Mouse (Mus musculus): ENCODE data around the gene Lce3d. TPM values are rescaled to one million over a fixed set of nuclear protein-coding genes. Genes with fewer than 3 reads are reported as not detected.

Lce3d gene
- polyA plus RNA-seq (2015; fragmentation: Nextera tagmentation; extraction: Ambion mirVana), result 2.3 and 5.7 TPM in 2 replicates

- no peak for ATAC-seq (ENCODE audit: insufficient number of reproducible peaks, low FRiP score, low TSS enrichment, low read depth)
- WGBS, result 91% methylated on average over 1 of the region's 1 CpGs
- Histone ChIP-seq H3K9ac (no peak within 1 kb of the TSS), H3K27me3 (no peaks in the 10 kb centered on the region), H3K36me3 (no peaks in the 10 kb centered on the region), H3K9me3 (replicated peaks) (no peaks in the 10 kb centered on the region), H3K4me2 (replicated peaks) (no peak within 1 kb of the TSS), H3K27ac (replicated peaks) (no peak within 1 kb of the TSS), H3K4me3 (replicated peaks) (no peak within 1 kb of the TSS), H3K4me1 (no peaks in the 10 kb centered on the region)
Measured at GRCm38 (mm10) chr3:92957090-92957489, at the start of gene Lce3d. Gene Lce3d, plus strand, starts transcription at chr3:92957390.

DNA sequence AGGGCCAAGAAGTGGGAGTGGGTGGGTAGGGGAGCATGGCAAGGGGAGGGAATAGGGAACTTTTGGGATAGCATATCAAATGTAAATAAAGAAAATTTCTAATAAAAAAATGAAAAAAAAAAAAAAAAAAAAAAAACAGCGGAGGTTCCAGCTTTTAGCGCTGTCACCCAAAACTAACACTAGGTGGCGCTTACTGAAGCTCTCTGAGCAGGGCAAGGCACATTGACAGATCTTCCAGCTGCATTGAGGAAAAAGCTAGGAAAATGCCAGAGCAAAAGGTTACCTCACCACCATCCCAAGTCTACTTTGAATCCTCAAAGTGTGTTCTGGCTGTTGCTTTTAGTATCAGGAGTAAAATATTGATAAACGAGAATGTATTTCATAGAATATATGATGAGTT, 49.6 kb upstream of the Lce3d start:
- no peaks in the 10 kb centered on the region for H3K9me3 ChIP-seq (replicated peaks)
- 20% methylated on average over 4 of the region's 4 CpGs for WGBS
- H3K4me2 ChIP-seq (replicated peaks), result no peak overlapping the region
- ATAC-seq (ENCODE audit: insufficient number of reproducible peaks, low FRiP score, low TSS enrichment, low read depth), result no peak
- no peak overlapping the region for H3K4me3 ChIP-seq (replicated peaks)
- H3K9ac ChIP-seq, result no peak overlapping the region
- H3K27ac ChIP-seq (replicated peaks), result no peak overlapping the region
- H3K27me3 ChIP-seq, result no peaks in the 10 kb centered on the region
- H3K36me3 ChIP-seq, result no peaks in the 10 kb centered on the region
- no peaks in the 10 kb centered on the region for H3K4me1 ChIP-seq

DNA sequence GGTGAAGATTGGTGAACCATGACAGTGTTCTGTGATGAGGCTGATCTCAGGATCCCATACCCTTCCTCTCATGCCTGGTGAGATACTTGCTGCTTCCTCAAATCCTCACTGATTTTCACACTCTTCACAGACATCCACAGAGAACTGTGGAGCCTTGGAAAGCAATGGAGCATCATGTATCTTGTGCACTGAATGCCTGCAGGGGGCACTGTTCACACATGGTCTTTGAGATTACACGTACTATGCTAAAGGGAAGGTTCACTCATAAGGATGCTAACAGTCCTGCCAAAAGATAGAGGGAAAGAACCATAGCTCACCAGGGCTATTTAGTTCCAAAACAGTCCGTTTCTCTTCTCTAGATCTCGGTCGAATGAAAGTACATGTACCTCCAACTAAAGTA, 36.8 kb upstream of the Lce3d start:
- Histone ChIP-seq H3K27me3 (no peaks in the 10 kb centered on the region), H3K9ac (no peak overlapping the region), H3K4me2 (replicated peaks) (no peak overlapping the region), H3K27ac (replicated peaks) (no peak overlapping the region), H3K4me1 (no peaks in the 10 kb centered on the region), H3K36me3 (no peaks in the 10 kb centered on the region), H3K9me3 (replicated peaks) (no peaks in the 10 kb centered on the region), H3K4me3 (replicated peaks) (no peak overlapping the region)
- ATAC-seq (ENCODE audit: insufficient number of reproducible peaks, low FRiP score, low TSS enrichment, low read depth), result no peak
- WGBS, result 58% methylated on average over 4 of the region's 4 CpGs

GRCm38 (mm10) chr3:92926130-92926529, 31.1 kb upstream of the Lce3d start, which contains the start of gene Lce3a:
Gene Lce3a, minus strand, starts transcription at chr3:92926230.
- Histone ChIP-seq H3K4me1 (no peaks in the 10 kb centered on the region), H3K9me3 (replicated peaks) (no peaks in the 10 kb centered on the region), H3K36me3 (no peaks in the 10 kb centered on the region), H3K27ac (replicated peaks) (no peak within 1 kb of the TSS), H3K4me2 (replicated peaks) (no peak within 1 kb of the TSS), H3K9ac (no peak within 1 kb of the TSS), H3K4me3 (replicated peaks) (no peak within 1 kb of the TSS), H3K27me3 (no peaks in the 10 kb centered on the region)
- 60% methylated on average over 2 of the region's 2 CpGs for WGBS
- no peak for ATAC-seq (ENCODE audit: insufficient number of reproducible peaks, low FRiP score, low TSS enrichment, low read depth)

DNA sequence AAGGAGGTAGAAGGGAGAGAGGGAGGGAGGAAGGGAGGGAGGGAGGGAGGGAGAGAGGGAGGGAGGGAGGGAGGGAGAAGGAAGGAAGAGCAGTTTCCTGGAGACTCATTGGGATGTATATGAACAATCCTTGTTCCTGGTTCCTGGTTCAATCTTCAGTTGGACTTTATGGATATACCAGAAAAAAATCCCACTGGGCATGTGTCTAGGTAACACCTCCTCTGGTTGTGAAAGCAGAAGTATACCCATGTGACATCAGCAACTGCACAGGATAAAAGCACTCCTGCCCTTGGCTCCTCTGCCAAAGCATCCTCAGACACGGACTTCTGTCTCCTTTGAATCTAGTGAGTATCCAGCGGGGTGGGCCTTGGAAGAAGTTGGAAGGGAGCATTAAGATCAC, 24.5 kb upstream of the Lce3d start, which contains the start of gene Lce3b:
Gene Lce3b, plus strand, starts transcription at position 301 of the 400 bp plus-strand sequence.
- H3K9ac ChIP-seq, result no peak within 1 kb of the TSS
- H3K4me3 ChIP-seq (replicated peaks), result no peak within 1 kb of the TSS
- no peak within 1 kb of the TSS for H3K4me2 ChIP-seq (replicated peaks)
- H3K36me3 ChIP-seq, result no peaks in the 10 kb centered on the region
- 62% methylated on average over 2 of the region's 2 CpGs for WGBS
- H3K4me1 ChIP-seq, result no peaks in the 10 kb centered on the region
- no peak within 1 kb of the TSS for H3K27ac ChIP-seq (replicated peaks)
- ATAC-seq (ENCODE audit: insufficient number of reproducible peaks, low FRiP score, low TSS enrichment, low read depth), result no peak
- H3K9me3 ChIP-seq (replicated peaks), result no peaks in the 10 kb centered on the region
- H3K27me3 ChIP-seq, result no peaks in the 10 kb centered on the region

DNA sequence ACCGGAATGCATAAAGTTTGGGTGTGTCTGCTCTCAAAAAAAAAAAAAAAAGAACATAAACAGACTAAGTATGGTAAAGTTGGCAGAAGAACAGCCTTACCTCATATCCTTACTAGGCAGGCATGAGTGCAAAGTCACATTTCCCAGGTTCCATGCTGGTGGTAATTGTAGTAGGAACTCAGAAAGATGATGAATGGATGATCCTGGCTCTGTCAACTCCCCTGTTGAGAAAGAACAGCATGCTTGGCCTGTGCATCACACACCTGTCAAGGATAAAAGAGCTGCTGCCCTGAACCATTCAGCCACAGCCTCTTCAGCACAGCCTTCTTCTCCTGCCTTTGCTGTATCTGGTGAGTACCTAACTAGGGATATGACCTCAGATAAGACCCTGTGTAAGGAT, 13.0 kb upstream of the Lce3d start, which contains the start of gene Lce3c:
Gene Lce3c, plus strand, starts transcription at position 301 of the 400 bp plus-strand sequence.
- Histone ChIP-seq H3K9ac (no peak within 1 kb of the TSS), H3K4me2 (replicated peaks) (no peak within 1 kb of the TSS), H3K4me1 (no peaks in the 10 kb centered on the region), H3K9me3 (replicated peaks) (no peaks in the 10 kb centered on the region), H3K27me3 (no peaks in the 10 kb centered on the region), H3K4me3 (replicated peaks) (no peak within 1 kb of the TSS), H3K27ac (replicated peaks) (no peak within 1 kb of the TSS), H3K36me3 (no peaks in the 10 kb centered on the region)
- 52% methylated on average over 1 of the region's 1 CpGs for WGBS
- no peak for ATAC-seq (ENCODE audit: insufficient number of reproducible peaks, low FRiP score, low TSS enrichment, low read depth)

DNA sequence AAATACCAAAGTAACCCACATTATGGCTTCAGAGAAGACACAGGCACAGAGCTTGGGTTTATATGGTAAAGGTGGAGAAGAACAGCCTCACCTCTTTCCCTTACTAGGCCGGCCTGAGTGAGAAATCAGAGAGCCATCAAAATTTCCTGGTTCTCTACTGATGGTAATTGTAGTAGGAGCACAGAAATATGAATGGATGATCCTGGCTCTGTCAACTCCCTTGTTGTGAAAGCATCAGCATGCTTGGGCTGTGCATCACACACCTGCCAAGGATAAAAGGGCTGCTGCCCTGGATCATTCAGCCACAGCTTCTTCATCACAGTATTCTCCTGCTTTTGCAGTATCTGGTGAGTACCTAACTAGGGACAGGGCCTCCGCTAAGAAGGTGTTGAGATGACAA, 9.6 kb downstream of the Lce3d start, which contains the start of gene Lce3e:
Gene Lce3e, plus strand, starts transcription at position 301 of the 400 bp plus-strand sequence.
- Histone ChIP-seq H3K9me3 (replicated peaks) (no peaks in the 10 kb centered on the region), H3K4me1 (no peaks in the 10 kb centered on the region), H3K27me3 (no peaks in the 10 kb centered on the region), H3K36me3 (no peaks in the 10 kb centered on the region), H3K4me2 (replicated peaks) (no peak within 1 kb of the TSS), H3K4me3 (replicated peaks) (no peak within 1 kb of the TSS), H3K27ac (replicated peaks) (no peak within 1 kb of the TSS), H3K9ac (no peak within 1 kb of the TSS)
- 84% methylated on average over 2 of the region's 2 CpGs for WGBS
- no peak for ATAC-seq (ENCODE audit: insufficient number of reproducible peaks, low FRiP score, low TSS enrichment, low read depth)

DNA sequence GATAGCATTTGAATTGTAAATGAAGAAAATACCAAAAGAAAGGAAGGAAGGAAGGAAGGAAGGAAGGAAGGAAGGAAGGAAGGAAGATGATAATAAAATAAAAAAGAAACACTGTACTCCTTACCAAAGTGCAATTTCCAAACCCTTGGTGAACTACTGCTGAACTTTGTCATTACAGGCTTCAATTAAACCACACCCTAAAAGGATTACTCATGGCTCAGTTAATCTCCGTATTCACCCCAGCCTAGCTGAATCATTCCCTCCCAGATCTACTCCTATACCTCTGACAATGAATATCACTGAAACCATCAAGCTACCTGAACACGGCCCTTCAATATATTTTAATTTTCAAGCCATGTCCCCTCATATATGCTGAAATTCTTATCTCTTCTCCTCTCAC, 21.3 kb downstream of the Lce3d start:
- H3K9me3 ChIP-seq (replicated peaks), result no peaks in the 10 kb centered on the region
- H3K27me3 ChIP-seq, result no peaks in the 10 kb centered on the region
- 71% methylated on average over 2 of the region's 2 CpGs for WGBS
- no peak overlapping the region for H3K27ac ChIP-seq (replicated peaks)
- no peak overlapping the region for H3K9ac ChIP-seq
- no peak overlapping the region for H3K4me2 ChIP-seq (replicated peaks)
- ATAC-seq (ENCODE audit: insufficient number of reproducible peaks, low FRiP score, low TSS enrichment, low read depth), result no peak
- no peak overlapping the region for H3K4me3 ChIP-seq (replicated peaks)
- no peaks in the 10 kb centered on the region for H3K36me3 ChIP-seq
- H3K4me1 ChIP-seq, result no peaks in the 10 kb centered on the region

- Histone ChIP-seq H3K9ac (no peak within 1 kb of the TSS), H3K4me2 (replicated peaks) (no peak within 1 kb of the TSS), H3K4me3 (replicated peaks) (no peak within 1 kb of the TSS), H3K9me3 (replicated peaks) (no peaks in the 10 kb centered on the region), H3K4me1 (no peaks in the 10 kb centered on the region), H3K27me3 (no peaks in the 10 kb centered on the region), H3K27ac (replicated peaks) (no peak within 1 kb of the TSS), H3K36me3 (no peaks in the 10 kb centered on the region)
- no peak for ATAC-seq (ENCODE audit: insufficient number of reproducible peaks, low FRiP score, low TSS enrichment, low read depth)
Measured at GRCm38 (mm10) chr3:92991926-92992325, 34.7 kb downstream of the Lce3d start, which contains the start of gene Lce3f. Gene Lce3f, plus strand, starts transcription at chr3:92992226.

GRCm38 (mm10) chr3:92998691-92999090, 41.5 kb downstream of the Lce3d start:
- Histone ChIP-seq H3K4me1 (no peaks in the 10 kb centered on the region), H3K27ac (replicated peaks) (no peak overlapping the region), H3K9me3 (replicated peaks) (no peaks in the 10 kb centered on the region), H3K4me2 (replicated peaks) (no peak overlapping the region), H3K36me3 (no peaks in the 10 kb centered on the region), H3K9ac (no peak overlapping the region), H3K27me3 (no peaks in the 10 kb centered on the region), H3K4me3 (replicated peaks) (no peak overlapping the region)
- no peak for ATAC-seq (ENCODE audit: insufficient number of reproducible peaks, low FRiP score, low TSS enrichment, low read depth)
- WGBS, result 3% methylated on average over 7 of the region's 7 CpGs

- no peak overlapping the region for H3K27ac ChIP-seq (replicated peaks)
- 67% methylated on average over 3 of the region's 3 CpGs for WGBS
- no peak overlapping the region for H3K4me3 ChIP-seq (replicated peaks)
- no peaks in the 10 kb centered on the region for H3K27me3 ChIP-seq
- no peaks in the 10 kb centered on the region for H3K36me3 ChIP-seq
- no peaks in the 10 kb centered on the region for H3K4me1 ChIP-seq
- no peak overlapping the region for H3K4me2 ChIP-seq (replicated peaks)
- no peaks in the 10 kb centered on the region for H3K9me3 ChIP-seq (replicated peaks)
- ATAC-seq (ENCODE audit: insufficient number of reproducible peaks, low FRiP score, low TSS enrichment, low read depth), result no peak
- no peak overlapping the region for H3K9ac ChIP-seq
Measured at GRCm38 (mm10) chr3:93000621-93001020, 43.4 kb downstream of the Lce3d start.

- ATAC-seq (ENCODE audit: insufficient number of reproducible peaks, low FRiP score, low TSS enrichment, low read depth), result no peak
- 54% methylated on average over 4 of the region's 4 CpGs for WGBS
Measured at GRCm38 (mm10) chr3:93002843-93003242, 45.7 kb downstream of the Lce3d start.

More at GRCm38 (mm10) chr3:93002843-93003242, 45.7 kb downstream of the Lce3d start:
- no peak overlapping the region for H3K4me2 ChIP-seq (replicated peaks)
- no peaks in the 10 kb centered on the region for H3K36me3 ChIP-seq
- no peak overlapping the region for H3K9ac ChIP-seq
- no peaks in the 10 kb centered on the region for H3K9me3 ChIP-seq (replicated peaks)
- H3K4me3 ChIP-seq (replicated peaks), result no peak overlapping the region
- H3K4me1 ChIP-seq, result no peaks in the 10 kb centered on the region
- H3K27me3 ChIP-seq, result no peaks in the 10 kb centered on the region
- no peak overlapping the region for H3K27ac ChIP-seq (replicated peaks)
